Mouse (Mus musculus) frontal cortex, postnatal 14 days (tissue): ENCODE measurements at regions not wholly inside any gene's neighbourhood (a gene's known extent, or its start where the extent isn't known, plus 50 kb on each side); places are given as distances from the start of the nearest gene placed in this dataset.

Source experiments
- DNase-seq, 2 experiments: peaks; one replicate each; pipeline ENCODE4 v3.0.0; 2022; ENCODE audit warnings: low spot score in 2 of 2

DNA sequence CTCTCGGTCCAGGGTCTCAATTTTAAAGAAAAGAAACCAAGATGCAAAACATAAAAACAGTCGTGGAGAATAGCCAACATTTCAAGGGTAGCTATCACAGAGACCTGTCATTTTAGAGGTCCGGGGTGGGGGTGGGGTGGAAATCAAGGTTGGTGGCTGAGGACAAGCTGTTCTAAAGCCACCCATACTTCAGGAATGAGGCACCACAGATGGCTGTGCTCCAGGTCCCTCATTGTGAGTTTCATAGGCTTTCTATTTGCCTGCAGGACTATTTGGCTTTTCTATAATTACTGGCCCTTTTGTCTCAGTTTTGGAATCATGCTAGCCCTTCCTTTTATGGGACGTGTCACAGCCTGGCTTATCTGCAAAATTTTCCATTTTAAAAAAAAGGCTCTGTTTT lies 55.4 kb upstream of the L3mbtl4 start:
- DNase-seq: no peak

GRCm38 (mm10) chr17:68223170-68223569 lies 50.4 kb upstream of the L3mbtl4 start:
- no peak for DNase-seq
